Mouse (Mus musculus): ENCODE measurements around the gene Gpn2. TPM values are rescaled to one million over a fixed set of nuclear protein-coding genes. Genes with fewer than 3 reads are reported as not detected.

Gene Gpn2
- 1 to 10 TPM; 6.3 to 8.3 TPM for polyA plus RNA-seq (2017; shearing (Covaris generic))

GRCm38 (mm10) chr4:133584059-133584951, at the start of gene Gpn2:
TSS of gene Gpn2 (plus strand) at chr4:133584362.
- peak; percentile 99 for ATAC-seq

GRCm38 (mm10) chr4:133536081-133536480, 48.1 kb upstream of the Gpn2 start:
- ATAC-seq, result no peak

DNA sequence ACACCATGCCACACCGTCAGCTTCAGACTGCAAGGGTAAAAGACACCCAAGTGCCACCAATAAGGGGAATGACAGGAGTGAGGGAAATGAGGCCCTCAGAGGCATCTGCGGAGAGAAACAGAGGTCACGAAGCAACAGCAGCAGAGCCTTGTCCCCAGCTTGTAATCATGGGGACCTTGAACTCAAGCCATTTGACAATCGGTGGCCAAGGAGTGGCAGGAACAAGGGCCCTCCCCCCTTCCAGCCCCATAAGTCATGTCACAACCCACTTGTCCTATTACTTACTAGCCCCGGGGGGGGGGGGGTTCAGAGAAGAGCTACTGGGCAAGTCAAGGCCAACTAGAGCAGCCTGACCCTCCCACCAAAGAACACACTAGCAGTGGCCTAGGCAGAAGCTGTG, 47.5 kb upstream of the Gpn2 start:
- no peak for ATAC-seq

GRCm38 (mm10) chr4:133545272-133546231, 38.6 kb upstream of the Gpn2 start, which contains the start of gene Nudc:
TSS of gene Nudc (minus strand) at chr4:133545996.
- ATAC-seq, result peak; percentile 98

DNA sequence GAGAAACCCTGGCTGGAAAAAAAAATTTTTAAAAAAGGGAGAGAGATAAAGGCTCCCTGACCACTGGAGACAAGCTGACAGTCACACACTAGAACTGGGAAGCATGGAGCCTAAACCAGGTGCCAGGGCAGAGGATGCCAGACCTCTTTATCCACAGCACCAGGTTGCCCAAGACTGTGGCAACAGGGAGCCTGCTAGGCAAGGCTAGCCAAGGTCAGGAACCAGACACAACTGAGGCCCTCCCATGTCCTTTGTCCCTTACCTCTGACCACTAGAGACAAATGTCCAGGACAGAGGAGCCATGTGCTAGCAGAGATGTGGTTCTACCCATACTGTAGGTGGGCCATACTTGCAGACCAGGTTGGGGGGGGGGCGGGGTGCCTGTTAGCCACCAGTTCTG, 32.1 kb upstream of the Gpn2 start:
- no peak for ATAC-seq

GRCm38 (mm10) chr4:133552768-133553447, 31.3 kb upstream of the Gpn2 start, which contains the start of gene Nr0b2:
TSS of gene Nr0b2 (plus strand) at chr4:133553376.
- ATAC-seq, result no peak

DNA sequence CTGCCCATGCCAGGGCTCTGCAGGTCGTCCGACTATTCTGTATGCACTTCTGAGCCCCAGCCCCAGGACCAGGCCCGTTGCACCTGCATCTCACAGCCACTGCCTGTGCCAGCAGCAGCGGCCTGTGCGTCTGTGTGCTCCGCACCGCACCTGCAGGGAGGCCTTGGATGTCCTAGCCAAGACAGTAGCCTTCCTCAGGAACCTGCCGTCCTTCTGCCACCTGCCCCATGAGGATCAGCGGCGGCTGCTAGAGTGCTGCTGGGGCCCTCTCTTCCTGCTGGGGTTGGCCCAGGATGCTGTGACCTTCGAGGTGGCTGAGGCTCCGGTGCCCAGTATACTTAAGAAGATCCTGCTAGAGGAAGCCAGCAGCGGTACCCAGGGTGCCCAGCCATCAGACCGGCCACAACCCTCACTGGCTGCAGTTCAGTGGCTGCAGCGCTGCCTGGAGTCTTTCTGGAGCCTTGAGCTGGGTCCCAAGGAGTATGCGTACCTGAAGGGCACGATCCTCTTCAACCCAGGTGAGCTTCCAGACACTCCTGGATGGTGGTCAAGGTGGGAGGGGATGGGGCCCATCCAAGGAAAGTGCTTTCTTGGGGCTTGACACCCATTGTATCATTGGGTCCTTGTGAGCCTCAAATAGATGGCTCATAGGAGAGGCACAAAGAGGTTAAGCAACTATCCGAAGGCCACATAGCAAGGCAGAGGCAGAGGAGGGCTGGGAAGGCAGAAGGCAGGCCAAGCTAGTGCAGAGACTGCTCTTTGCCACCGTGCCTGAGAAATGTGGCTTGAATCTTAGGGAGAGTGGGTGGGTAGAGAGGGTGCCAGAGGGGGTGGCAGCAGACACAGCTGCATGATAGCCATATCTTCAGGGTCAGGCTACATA, 30.5 kb upstream of the Gpn2 start:
- no peak for ATAC-seq

GRCm38 (mm10) chr4:133557041-133557717, 27.0 kb upstream of the Gpn2 start:
- ATAC-seq, result no peak

- no peak for ATAC-seq
Measured at GRCm38 (mm10) chr4:133559846-133560245, 24.3 kb upstream of the Gpn2 start.

DNA sequence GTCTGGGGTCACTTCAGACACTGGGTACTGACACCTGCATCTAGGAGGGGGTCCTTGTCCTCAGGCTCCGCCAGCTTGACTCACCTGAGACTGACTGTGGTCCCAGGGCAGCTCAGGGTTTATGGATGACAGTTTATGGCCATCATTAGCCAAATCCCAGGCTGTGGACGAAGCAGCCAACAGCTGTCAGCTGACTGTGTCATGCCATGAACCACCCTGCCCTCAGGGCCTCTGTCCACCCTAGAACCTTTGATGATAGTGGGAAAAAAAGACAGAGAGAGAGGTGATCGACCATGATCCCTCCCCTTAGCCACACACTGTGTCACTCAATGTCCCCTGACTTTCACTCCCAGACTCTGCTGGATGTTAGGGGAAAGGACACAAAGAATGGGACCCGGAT, 22.5 kb upstream of the Gpn2 start:
- no peak for ATAC-seq

GRCm38 (mm10) chr4:133563123-133563571, 21.0 kb upstream of the Gpn2 start:
- ATAC-seq, result no peak

GRCm38 (mm10) chr4:133567251-133567650, 16.9 kb upstream of the Gpn2 start:
- ATAC-seq, result no peak

DNA sequence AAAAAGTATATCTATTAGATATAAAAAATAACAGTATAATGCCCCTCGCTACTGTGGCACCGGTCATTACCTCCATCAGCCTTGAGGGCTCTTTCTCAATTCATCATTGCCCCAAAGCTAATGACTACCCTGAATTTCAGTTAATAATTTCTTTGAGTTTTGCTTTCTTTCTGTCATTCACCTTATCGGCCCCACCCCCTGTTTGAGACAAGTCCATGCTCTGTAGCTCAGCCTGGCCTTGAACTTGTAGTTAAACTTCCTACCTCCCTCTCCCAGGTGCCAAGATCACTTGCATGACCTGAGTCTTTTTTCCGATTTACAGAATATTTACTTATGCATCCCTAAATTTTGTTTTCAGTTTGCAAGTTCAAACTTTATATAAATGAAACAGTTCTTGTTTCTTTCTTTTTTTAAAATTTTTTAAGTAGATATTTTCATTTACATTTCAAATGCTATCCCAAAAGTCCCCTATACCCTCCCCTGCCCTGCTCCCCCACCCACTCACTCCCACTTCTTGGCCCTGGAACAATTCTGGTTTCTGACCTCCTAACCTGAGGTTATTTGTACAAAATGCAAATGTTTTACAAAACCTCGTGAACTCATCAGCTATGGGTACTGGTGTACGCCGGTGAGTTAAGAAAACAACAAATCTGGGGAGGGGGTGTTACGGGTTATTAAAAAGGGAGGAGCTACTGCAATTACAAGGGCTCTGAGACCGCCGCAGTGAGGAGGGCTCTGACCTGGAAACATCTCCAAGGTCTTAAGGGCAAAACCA, 14.7 kb upstream of the Gpn2 start:
- ATAC-seq, result no peak

DNA sequence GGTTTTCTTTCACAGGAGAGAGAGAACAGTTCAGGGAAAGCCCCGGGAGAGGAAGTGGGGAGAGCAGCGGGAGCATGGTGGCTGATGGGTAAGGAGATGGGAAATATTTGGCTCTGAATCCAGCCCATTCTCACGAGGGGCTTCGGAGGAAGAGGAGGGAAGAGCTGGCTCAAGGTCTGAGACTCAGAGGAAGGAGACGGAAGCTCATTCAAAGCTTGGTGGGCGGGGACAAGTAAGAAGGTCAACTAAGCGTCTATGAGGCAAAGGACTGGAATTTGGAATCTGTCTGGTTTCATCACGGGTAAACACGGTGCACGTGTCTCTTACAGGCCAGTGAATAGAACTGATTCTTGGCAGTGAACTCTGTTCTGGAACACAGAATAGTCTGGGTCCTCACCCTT, 14.1 kb upstream of the Gpn2 start:
- no peak for ATAC-seq

DNA sequence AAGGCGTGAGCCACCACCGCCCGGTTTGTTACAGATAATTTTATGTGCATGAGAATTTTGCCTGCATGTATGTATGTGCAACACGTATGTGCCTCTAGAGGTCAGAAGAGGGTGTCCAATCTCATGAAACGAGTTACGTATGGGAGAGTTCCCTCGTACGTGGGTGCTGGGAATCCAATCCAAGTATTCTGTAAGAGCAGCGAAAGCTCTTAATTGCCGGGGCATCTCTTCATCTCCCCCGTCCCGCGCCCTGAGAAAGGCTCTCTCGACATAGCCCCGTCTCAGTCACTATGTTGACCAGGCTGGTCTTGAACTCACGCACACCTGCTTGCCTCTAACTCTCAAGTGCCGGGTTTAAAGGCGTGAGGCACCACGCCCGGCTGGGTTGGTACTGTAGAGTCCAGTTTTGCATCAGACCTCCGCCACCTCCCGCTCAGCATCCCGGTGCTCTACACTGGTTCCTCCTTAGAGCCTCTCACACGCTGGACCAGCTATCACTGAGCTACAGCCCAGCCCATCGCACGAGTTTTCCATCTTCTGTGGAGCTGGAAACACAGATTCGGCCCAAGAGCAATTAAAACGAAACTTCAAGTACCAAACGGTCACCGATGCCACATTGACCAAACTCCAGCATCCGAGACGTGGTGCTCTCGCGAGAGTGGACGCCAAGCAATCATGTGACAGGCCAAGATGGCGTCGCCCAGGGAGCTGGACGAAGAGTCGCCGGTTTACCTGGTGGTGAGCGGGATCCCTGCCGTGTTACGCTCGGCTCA, 9.9 kb upstream of the Gpn2 start, which contains the start of gene Gpatch3:
Gpatch3 (plus strand) TSS at position 676 of the 773 bp plus-strand sequence.
- peak; percentile 93 for ATAC-seq

- ATAC-seq, result peak; percentile 55
Measured at GRCm38 (mm10) chr4:133574843-133575202, 9.3 kb upstream of the Gpn2 start.

DNA sequence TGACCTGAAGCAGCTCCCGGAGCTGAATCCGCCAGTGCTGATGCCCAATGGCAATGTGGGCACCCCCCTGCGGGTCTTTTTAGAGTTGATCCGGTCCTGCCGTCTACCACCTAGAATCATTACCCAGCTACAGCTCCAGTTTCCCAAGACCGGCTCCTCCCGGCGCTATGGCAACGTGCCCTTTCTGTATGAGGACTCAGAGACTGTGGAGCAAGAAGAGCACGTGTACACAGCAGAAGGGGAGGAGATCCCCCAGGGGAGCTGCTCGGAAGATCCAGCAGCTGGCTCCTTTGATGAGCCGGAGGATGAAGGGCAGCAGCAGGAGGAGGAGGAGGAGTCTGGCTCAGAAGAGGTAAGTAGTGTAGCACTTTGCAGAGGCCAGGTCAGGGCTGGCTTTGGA, 6.2 kb upstream of the Gpn2 start:
- no peak for ATAC-seq

DNA sequence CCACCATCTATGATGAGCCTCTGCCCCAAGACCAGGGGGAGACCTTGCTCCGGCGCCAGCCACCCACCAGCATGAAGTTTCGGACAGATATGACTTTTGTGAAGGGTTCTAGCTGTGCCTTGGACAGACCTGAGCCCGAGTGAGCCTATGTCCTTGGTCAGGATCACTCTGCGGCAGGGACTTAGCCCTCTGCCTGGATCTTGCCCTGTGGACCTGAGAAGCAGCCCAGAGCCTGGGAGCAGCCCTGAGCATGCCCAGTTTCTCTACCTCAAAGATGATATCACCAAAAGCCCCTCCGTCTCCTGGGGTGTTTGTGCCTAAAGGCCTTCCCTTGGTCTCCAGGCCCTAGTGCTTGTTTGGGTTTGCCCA, 488 bp upstream of the Gpn2 start:
- ATAC-seq, result peak; percentile 17

DNA sequence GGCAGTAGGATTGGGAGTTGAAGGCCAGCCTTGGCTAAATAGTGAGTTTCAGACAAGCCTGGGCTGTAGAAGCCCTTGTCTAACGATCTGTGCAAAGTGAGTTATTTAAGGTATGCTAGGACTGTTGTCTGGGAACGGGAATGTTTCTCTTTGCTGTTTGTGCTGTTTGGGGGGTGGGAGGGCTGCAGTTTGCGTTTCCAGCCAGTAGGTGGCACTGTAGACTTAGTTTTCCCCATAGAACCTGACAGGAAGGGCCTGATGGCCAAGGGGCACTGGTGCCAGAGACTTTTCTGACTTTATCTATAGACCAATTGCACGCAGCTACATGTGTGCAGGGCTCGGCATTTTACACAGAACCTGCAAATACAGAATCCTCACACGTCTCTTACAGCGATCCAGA, 8.4 kb downstream of the Gpn2 start:
- ATAC-seq, result peak; percentile 63
